Mouse (Mus musculus): ENCODE results near the gene Slc2a2. TPM values are rescaled to one million over a fixed set of nuclear protein-coding genes. Genes with fewer than 3 reads are reported as not detected.

The Slc2a2 gene
- polyA plus RNA-seq (2017; shearing (Covaris generic)), result 0.22 TPM

DNA sequence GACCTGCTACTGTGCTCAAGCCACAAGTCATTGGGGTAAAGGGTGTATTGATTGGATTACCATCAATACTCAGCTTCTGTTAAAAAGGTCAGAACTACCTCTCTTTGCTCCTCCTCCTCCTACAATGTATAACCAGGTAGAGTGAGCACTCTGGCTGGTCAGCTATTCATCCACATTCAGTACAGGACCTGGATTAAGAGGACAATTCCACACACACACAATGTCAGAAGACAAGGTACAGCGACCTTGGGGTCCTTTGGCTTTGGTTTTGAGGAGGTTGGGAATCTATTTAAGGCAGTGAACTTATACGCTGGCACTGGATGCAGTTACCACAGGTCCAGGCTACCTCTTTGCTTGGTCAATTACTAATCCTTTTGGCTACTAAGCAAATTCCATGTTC lies at the start of gene Slc2a2:
TSS of gene Slc2a2 (plus strand) at position 107 of the 400 bp plus-strand sequence.

Other genes with a start within 250 kb of the Slc2a2 start
- gene Eif5a2, start 83.4 kb downstream of the Slc2a2 start, polyA plus RNA-seq (2017; shearing (Covaris generic)), result 5.3 TPM
- gene Rpl22l1, start 107.5 kb downstream of the Slc2a2 start, polyA plus RNA-seq (2017; shearing (Covaris generic)), result 364 TPM
- not detected for gene Gm1527, start 194.7 kb downstream of the Slc2a2 start, polyA plus RNA-seq (2017; shearing (Covaris generic))